Mouse (Mus musculus) liver, embryonic 14.5 days (tissue): Measurements from ENCODE around the gene Ccdc120. TPM values are rescaled to one million over a fixed set of nuclear protein-coding genes. Genes with fewer than 3 reads are reported as not detected.

Experiments used
- ATAC-seq: fragments of 200-750 bp; cut with Nextera tagmentation; 2 replicates; pipeline ENCODE4 v1.8.0; 2017; ENCODE audit warnings: moderate number of reproducible peaks, mild to moderate bottlenecking, moderate library complexity; ENCODE audit not compliant: insufficient read depth
- DNase-seq, 3 experiments: peaks; one replicate each; pipeline ENCODE4 v3.0.0-alpha.2; 2012 to 2013; ENCODE audit warnings: low read depth in 3 of 3, low spot score in 3 of 3
- H3K27ac ChIP-seq: fragments of 300-500 bp; sonication (generic); 2 replicates; pipeline ENCODE4 v1.5.1; 2014; ENCODE audit warnings: moderate library complexity, mild to moderate bottlenecking, control low read depth, inconsistent platforms
- H3K27me3 ChIP-seq: fragments of 300-500 bp; sonication (generic); 2 replicates; pipeline ENCODE4 v1.6.1; 2014; ENCODE audit warnings: mild to moderate bottlenecking, low read length, moderate library complexity; ENCODE audit not compliant: control insufficient read depth, insufficient read depth
- H3K36me3 ChIP-seq: fragments of 300-500 bp; sonication (generic); replicated peaks from 2 replicates; pipeline ENCODE4 v1.6.1; 2014; ENCODE audit warnings: low read depth; ENCODE audit not compliant: control insufficient read depth, insufficient read depth
- H3K4me1 ChIP-seq, 2 experiments: fragments of 200-500 bp in 1 of 2; fragments of 300-500 bp in 1 of 2; sonication (generic) in 1 of 2; replicated peaks; 2 replicates each; pipeline ENCODE4 v1.6.1; 2012 to 2014; ENCODE audit warnings: antibody characterized with exemption in 1 of 2, inconsistent platforms in 1 of 2, low read length in 1 of 2; ENCODE audit not compliant: control insufficient read depth in 2 of 2, insufficient read depth in 2 of 2
- H3K4me2 ChIP-seq: fragments of 300-500 bp; sonication (generic); 2 replicates; pipeline ENCODE4 v1.6.1; 2014; ENCODE audit warnings: low read depth, mild to moderate bottlenecking, control low read depth, moderate library complexity
- H3K4me3 ChIP-seq, 2 experiments: fragments of 200-500 bp in 1 of 2; fragments of 300-500 bp in 1 of 2; sonication (generic) in 1 of 2; 2 replicates each; pipeline ENCODE4 v1.5.1; 2012 to 2014; ENCODE audit warnings: low read depth in 2 of 2, low read length in 2 of 2, mild to moderate bottlenecking in 2 of 2, control low read depth in 1 of 2, inconsistent platforms in 1 of 2, moderate library complexity in 1 of 2; ENCODE audit not compliant: insufficient read depth in 1 of 2
- H3K9ac ChIP-seq: fragments of 300-500 bp; sonication (generic); replicated peaks from 2 replicates; pipeline ENCODE4 v1.6.1; 2014; ENCODE audit warnings: mild to moderate bottlenecking, control low read depth, moderate library complexity
- H3K9me3 ChIP-seq: fragments of 300-500 bp; sonication (generic); 2 replicates; pipeline ENCODE4 v1.6.1; 2016; ENCODE audit warnings: low read length, mixed read lengths; ENCODE audit not compliant: control insufficient read depth
- CTCF ChIP-seq: IDR thresholded peaks from 2 replicates; pipeline ENCODE4 v1.5.1; 2016; ENCODE audit warnings: antibody characterized with exemption, low read depth, control low read depth
- EP300 ChIP-seq: IDR thresholded peaks from 2 replicates; pipeline ENCODE4 v1.6.1; 2016; ENCODE audit warnings: antibody characterized with exemption, low read depth
- WGBS: fragments of 180-500 bp; shearing (Covaris S2); extraction: QIAGEN DNeasy Blood & Tissue Kit; methylation state at CpG from one replicate; pipeline ENCODE4 v1.1.7; 2014; ENCODE audit not compliant: insufficient replicate concordance; 5-methylcytosine and 5-hydroxymethylcytosine counted together
- polyA plus RNA-seq, 2 experiments: library from polyadenylated mRNA; depleted of rRNA in 1 of 2; stranded (reverse) in 1 of 2; unstranded in 1 of 2; fragments of >200 nt; fragmentation: Nextera tagmentation in 1 of 2; extraction: Ambion mirVana in 1 of 2; gene quantifications; 2 replicates each; pipeline versions ENCODE4 v1.2.1 to v1.2.3; 2012 to 2014

The Ccdc120 gene
- polyA plus RNA-seq, 2 experiments: 1.4 to 1.5 TPM

DNA sequence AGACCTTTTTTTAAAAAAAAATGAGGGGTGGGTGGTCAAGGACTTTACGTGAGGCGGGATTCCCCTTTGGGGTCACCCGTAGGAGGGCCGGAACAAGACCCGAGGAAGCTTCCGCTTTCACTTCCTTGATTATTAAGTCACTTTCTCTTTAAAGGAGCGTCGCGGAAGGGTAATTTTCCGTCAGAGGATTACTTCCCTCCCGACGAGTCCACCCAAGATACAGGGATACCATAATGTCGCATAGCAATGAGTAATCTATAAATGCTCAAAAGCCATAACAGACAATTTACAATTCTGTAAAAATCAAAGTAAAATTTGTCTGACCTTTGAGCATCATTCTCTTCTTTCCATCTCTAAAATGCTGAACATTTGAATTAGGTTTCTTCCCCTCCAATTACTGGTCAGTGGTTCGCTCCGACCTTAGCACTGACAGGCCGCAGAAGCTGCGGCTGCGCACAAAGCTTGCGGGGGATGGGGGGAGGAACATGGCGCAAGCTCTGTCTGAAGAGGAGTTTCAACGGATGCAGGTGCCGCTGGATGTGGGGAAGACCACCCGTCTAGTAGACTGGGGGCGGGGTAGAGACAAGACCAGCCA, 38.9 kb upstream of the Ccdc120 start, which contains the start of gene Gripap1:
Gripap1 (plus strand) TSS at position 224 of the 595 bp plus-strand sequence.
- Histone ChIP-seq H3K4me1 (no peaks in the 10 kb centered on the region; a peak in 1 of 4 replicates), H3K4me3 (peak within 1 kb of the TSS; percentile 76 to 97), H3K36me3 (no peaks in the 10 kb centered on the region), H3K27me3 (no peaks in the 10 kb centered on the region), H3K27ac (peak within 1 kb of the TSS; percentile 57), H3K4me2 (peak within 1 kb of the TSS; percentile 76), H3K9me3 (no peaks in the 10 kb centered on the region), H3K9ac (peak within 1 kb of the TSS; percentile 77)
- TF ChIP-seq EP300 (no peak), CTCF (no peak)
- DNase-seq (peak; percentile 75 to 83 (median 77)), ATAC-seq (peak; percentile 90)
- 10% methylated on average over 24 of the region's 24 CpGs for WGBS

DNA sequence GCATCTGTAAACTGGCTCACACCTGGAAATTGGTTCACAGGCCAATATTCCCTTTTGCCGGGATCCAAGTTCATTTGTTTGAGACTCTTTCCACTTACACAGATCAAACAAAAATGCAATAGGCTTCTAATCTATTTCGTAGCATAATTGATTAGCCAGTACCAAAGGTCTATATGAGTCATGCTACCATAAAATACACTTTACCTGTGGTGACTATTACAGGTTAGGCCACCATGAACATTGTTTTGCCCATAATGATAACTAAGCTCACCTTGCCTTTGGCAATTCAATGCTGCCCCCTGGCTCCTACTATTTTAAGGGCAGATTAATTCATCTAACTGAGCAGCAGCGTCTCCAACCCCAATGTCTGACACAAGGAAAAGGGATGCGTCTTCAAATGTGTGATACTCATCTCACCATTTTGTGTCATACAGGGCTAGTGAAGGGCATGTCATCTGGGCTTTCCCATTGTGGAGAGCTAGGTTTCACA, 31.9 kb upstream of the Ccdc120 start:
- Histone ChIP-seq H3K4me3 (no peak overlapping the region), H3K27ac (no peak overlapping the region), H3K9me3 (no peaks in the 10 kb centered on the region), H3K9ac (no peak overlapping the region), H3K4me1 (peaks cover 10 to 24% of the 10 kb centered on the region in 2 experiments), H3K4me2 (no peak overlapping the region), H3K27me3 (no peaks in the 10 kb centered on the region), H3K36me3 (no peaks in the 10 kb centered on the region)
- no peak for ATAC-seq
- DNase-seq: no peak
- TF ChIP-seq CTCF: peak; percentile 10; the same call in 1 of the 2 replicates
- TF ChIP-seq EP300: no peak
- 74% methylated on average over 4 of the region's 4 CpGs for WGBS

DNA sequence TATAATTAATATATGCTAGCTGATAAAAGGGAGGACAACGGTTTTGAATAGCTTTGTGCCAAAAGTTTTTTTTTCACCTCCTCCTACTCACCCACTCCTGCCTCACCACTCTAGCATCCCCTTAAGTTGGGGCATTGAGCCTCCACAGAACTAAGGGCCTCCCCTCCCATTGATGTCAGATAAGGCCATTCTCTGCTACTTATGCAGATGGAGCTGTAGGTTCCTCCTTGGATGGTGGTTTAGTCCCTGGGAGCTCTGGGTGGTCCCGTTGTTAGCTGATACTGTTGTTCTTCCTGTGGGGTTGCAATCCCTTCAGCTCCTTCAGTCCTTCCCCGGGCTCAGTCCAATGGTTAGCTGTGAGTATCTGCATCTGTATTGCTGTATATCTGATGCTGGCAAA, 28.6 kb upstream of the Ccdc120 start:
- 13% methylated on average over 3 of the region's 3 CpGs for WGBS
- Histone ChIP-seq H3K27me3 (no peaks in the 10 kb centered on the region), H3K9ac (peak overlapping the region; percentile 57), H3K27ac (peak overlapping the region; percentile 96), H3K4me2 (peak overlapping the region; percentile 57), H3K36me3 (no peaks in the 10 kb centered on the region; the same call in 1 of the 2 replicates), H3K9me3 (no peaks in the 10 kb centered on the region), H3K4me3 (peak overlapping the region; percentile 12 to 26; a peak in 2 of 4 replicates), H3K4me1 (peaks cover 16 to 35% of the 10 kb centered on the region in 2 experiments)
- DNase-seq (no peak), ATAC-seq (peak; percentile 66)
- no peak for TF ChIP-seq EP300
- no peak for TF ChIP-seq CTCF

DNA sequence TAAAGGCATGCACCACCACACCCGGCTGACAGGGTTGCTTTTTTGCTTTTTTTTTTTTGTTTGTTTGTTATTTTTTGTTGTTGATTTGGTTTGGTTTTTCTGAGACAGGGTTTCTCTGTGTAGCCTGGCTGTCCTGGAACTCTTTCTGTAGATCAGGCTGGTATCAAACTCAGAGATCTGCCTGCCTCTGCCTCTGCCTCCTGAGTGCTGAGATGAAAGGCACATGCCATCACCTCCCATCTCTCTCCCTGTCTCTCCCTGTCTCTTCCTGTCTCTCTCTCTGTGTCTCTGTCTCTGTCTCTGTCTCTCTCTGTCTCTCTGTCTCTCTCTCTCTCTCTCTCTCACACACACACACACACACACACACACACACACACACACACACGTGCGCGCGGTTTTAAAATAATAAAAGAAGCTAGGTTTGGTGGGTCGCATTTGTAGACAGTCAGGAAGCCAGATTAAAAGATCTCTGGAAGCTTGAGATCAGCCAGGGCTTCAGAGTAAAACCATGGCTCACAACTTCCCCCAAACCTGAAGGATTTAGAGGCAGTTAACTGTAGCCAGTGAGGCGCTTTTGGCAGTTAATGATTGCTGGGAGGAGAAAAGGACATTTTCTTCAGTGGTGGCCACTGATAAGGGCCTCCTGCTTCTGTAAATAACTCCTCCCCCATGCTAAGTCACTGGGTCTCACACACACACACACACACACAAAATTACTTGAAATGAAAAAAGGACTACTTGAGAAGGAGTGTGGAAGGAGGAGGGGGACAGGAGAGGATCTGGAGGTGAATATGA, 27.9 kb upstream of the Ccdc120 start:
- 19% methylated on average over 7 of the region's 7 CpGs for WGBS
- peak overlapping the region; percentile 57 for H3K4me2 ChIP-seq
- DNase-seq (peak; percentile 62 to 68 (median 64)), ATAC-seq (peak; percentile 88)
- H3K4me3 ChIP-seq: no peak overlapping the region
- H3K9me3 ChIP-seq: no peaks in the 10 kb centered on the region
- no peaks in the 10 kb centered on the region; the same call in 1 of the 2 replicates for H3K36me3 ChIP-seq
- H3K27ac ChIP-seq: peak overlapping the region; percentile 96
- peaks cover 16 to 35% of the 10 kb centered on the region in 2 experiments for H3K4me1 ChIP-seq
- peak overlapping the region; percentile 57 for H3K9ac ChIP-seq
- TF ChIP-seq CTCF: no peak
- TF ChIP-seq EP300: peak; percentile 83
- no peaks in the 10 kb centered on the region for H3K27me3 ChIP-seq
